Comparison of ENCODE assay signal across 17 mouse cellular contexts in the genomic region with DNA sequence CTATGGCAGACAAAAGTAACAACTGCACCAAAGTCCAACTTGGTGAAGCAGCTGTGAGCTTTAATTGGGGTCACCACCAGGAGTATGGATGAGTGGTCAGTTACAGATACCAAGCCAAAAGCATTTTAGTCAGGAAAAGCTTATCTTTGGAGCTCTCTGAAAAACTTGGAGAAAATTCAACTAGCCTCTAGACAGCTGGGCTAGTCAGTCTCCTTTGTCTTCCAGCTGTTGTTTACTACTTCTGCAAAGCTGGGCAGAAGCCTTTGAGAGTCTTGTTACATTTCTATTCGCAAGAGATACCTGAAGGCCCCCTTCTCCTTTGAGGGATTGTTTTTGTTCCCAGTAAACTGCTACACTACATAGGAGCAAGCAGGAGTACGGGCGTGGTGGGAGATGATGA.
DNase-seq lines count a peak whose midpoint lies in the region; ATAC-seq and TF ChIP-seq lines count a peak whose summit lies in the region.
"Had no signal": no experiment of that assay in that cellular context is flagged by ENCODE, and none has a peak within 500 bp of the region (broad histone marks: within the 10 kb centered on the region; RNA-seq: fewer than 3 reads in every experiment).

No protein-coding gene starts in this region.

- no peak overlapping the region for H3K4me2 ChIP-seq in lung, embryonic 14.5 days
- H3K4me2 ChIP-seq in myocyte (ENCODE audit: low read depth) = peak overlapping the region; percentile 33
- H3K4me2 ChIP-seq: forebrain, embryonic 15.5 days; heart, embryonic 12.5 days; hindbrain, embryonic 15.5 days had no signal

- no peak for ATAC-seq in lung, embryonic 14.5 days (ENCODE audit: insufficient read depth)
- ATAC-seq: forebrain, embryonic 15.5 days had no signal

- TF ChIP-seq POLR2A in lung, adult 2 months (IDR thresholded peaks at IDR 0.05; ENCODE audit: borderline replicate concordance, extremely low read depth, low read depth, low read length) = no peak
- no peak for TF ChIP-seq POLR2A in myocyte (IDR thresholded peaks at IDR 0.05; ENCODE audit: insufficient read length, low read depth)

- H3K9ac ChIP-seq in lung, embryonic 14.5 days = no peak overlapping the region
- H3K9ac ChIP-seq: forebrain, embryonic 15.5 days; heart, embryonic 12.5 days; hindbrain, embryonic 15.5 days had no signal

- intact Hi-C loops in heart, postnatal 10 days (cut with DNase I) = no loop called here

- no peaks in the 10 kb centered on the region for H3K9me3 ChIP-seq in lung, embryonic 14.5 days (ENCODE audit: low read depth, low read length)
- H3K9me3 ChIP-seq: forebrain, embryonic 15.5 days; heart, embryonic 12.5 days; hindbrain, embryonic 15.5 days had no signal

- no peak overlapping the region for H3K27ac ChIP-seq in lung, embryonic 14.5 days (ENCODE audit: low read depth)
- H3K27ac ChIP-seq: forebrain, embryonic 15.5 days; hindbrain, embryonic 15.5 days had no signal

- WGBS in lung, embryonic 14.5 days = 66% methylated on average over 3 of the region's 3 CpGs
- 76% methylated on average over 3 of the region's 3 CpGs for WGBS in lung, adult 2 months

- no peaks in the 10 kb centered on the region for H3K79me2 ChIP-seq in C2C12 (ENCODE audit: control insufficient read depth, insufficient read depth)
- H3K79me2 ChIP-seq in myocyte (ENCODE audit: control insufficient read depth, insufficient read depth) = no peaks in the 10 kb centered on the region

- no peaks in the 10 kb centered on the region for H3K27me3 ChIP-seq in lung, embryonic 14.5 days (ENCODE audit: insufficient read depth, low read length)
- H3K27me3 ChIP-seq in C2C12 (ENCODE audit: control insufficient read depth, insufficient read depth, insufficient read length) (no peaks in the 10 kb centered on the region), myocyte (ENCODE audit: control insufficient read depth, insufficient read depth, insufficient read length) (no peaks in the 10 kb centered on the region)
- H3K27me3 ChIP-seq: CH12.LX; forebrain, embryonic 15.5 days; heart, embryonic 12.5 days; hindbrain, embryonic 15.5 days had no signal

- H3K36me3 ChIP-seq in lung, embryonic 14.5 days (ENCODE audit: insufficient read depth) = no peaks in the 10 kb centered on the region
- H3K36me3 ChIP-seq in C2C12 (ENCODE audit: control insufficient read depth, insufficient read depth) = no peaks in the 10 kb centered on the region
- no peaks in the 10 kb centered on the region for H3K36me3 ChIP-seq in myocyte (ENCODE audit: control insufficient read depth, insufficient read depth)
- H3K36me3 ChIP-seq: forebrain, embryonic 15.5 days; heart, embryonic 12.5 days; hindbrain, embryonic 15.5 days had no signal

- peak; percentile 82 for DNase-seq in heart, adult 11 months
- DNase-seq in heart, postnatal 10 days = no peak
- peak; percentile 27 for DNase-seq in lung, embryonic 14.5 days
- DNase-seq in lung, adult 2 months = no peak
- no peak for DNase-seq in kidney, postnatal 25 days
- DNase-seq: adrenal gland, adult 8-10 months; adrenal gland, postnatal 36 days; cerebellum, adult 2 months; cerebellum, postnatal 10 days; gastrocnemius, postnatal 36 days; heart, postnatal 36 days had no signal

- no peaks in the 10 kb centered on the region for H3K79me3 ChIP-seq in C2C12 (ENCODE audit: low read depth)

- no peak for TF ChIP-seq CTCF in lung, embryonic 14.5 days (IDR thresholded peaks at IDR 0.05; ENCODE audit: low read depth)
- TF ChIP-seq CTCF in lung, adult 2 months (IDR thresholded peaks at IDR 0.05; ENCODE audit: insufficient read depth, low read length) = no peak
- no peak for TF ChIP-seq CTCF in C2C12 (IDR thresholded peaks at IDR 0.05; ENCODE audit: control insufficient read depth, insufficient read depth, insufficient read length)

- no peaks in the 10 kb centered on the region for H3K4me1 ChIP-seq in lung, embryonic 14.5 days (ENCODE audit: insufficient read depth)
- H3K4me1 ChIP-seq in lung, adult 2 months (ENCODE audit: control insufficient read depth, insufficient read depth, low read length) = no peaks in the 10 kb centered on the region
- H3K4me1 ChIP-seq: forebrain, embryonic 15.5 days; hindbrain, embryonic 15.5 days had no signal

- H3K4me3 ChIP-seq in lung, embryonic 14.5 days (ENCODE audit: low read depth, low read length) = no peak overlapping the region
- no peak overlapping the region for H3K4me3 ChIP-seq in lung, adult 2 months (replicated peaks; ENCODE audit: extremely low read depth, low read depth, low read length)
- H3K4me3 ChIP-seq in C2C12 (ENCODE audit: insufficient read depth, poor library complexity, severe bottlenecking) = no peak overlapping the region
- no peak overlapping the region for H3K4me3 ChIP-seq in myocyte
- H3K4me3 ChIP-seq: forebrain, embryonic 15.5 days; heart, embryonic 12.5 days; hindbrain, embryonic 15.5 days had no signal

- H3ac ChIP-seq in C2C12 (ENCODE audit: control insufficient read depth, insufficient read length, low read depth) = no peak overlapping the region
- no peak overlapping the region for H3ac ChIP-seq in myocyte (ENCODE audit: control insufficient read depth, insufficient read length)

TF ChIP-seq in C2C12, 6 proteins besides CTCF, POLR2A, EP300 and RAD21:
- TF ChIP-seq MYOD1 (IDR thresholded peaks at IDR 0.05; ENCODE audit: control insufficient read depth, insufficient read length, low read depth) (peak; percentile 21), MYOG (IDR thresholded peaks at IDR 0.05; ENCODE audit: control insufficient read depth, extremely low read depth, insufficient read length) (no peak), CEBPB (IDR thresholded peaks at IDR 0.05; ENCODE audit: low read depth) (no peak), MAX (IDR thresholded peaks at IDR 0.05) (no peak), USF1 (IDR thresholded peaks at IDR 0.05; ENCODE audit: low read depth) (no peak), FOSL1 (IDR thresholded peaks at IDR 0.05; ENCODE audit: insufficient read depth, low read length, poor library complexity, severe bottlenecking) (no peak)

TF ChIP-seq in myocyte, 11 proteins besides CTCF, POLR2A, EP300 and RAD21:
- peak; percentile 39 to 71 (median 59) for TF ChIP-seq MYOD1 (IDR thresholded peaks at IDR 0.05; ENCODE audit: control insufficient read depth in 1 of 3, insufficient read length in 2 of 3, low read depth in 2 of 3)
- TF ChIP-seq MYOG (IDR thresholded peaks at IDR 0.05; ENCODE audit: control insufficient read depth in 1 of 3, insufficient read depth in 1 of 3, insufficient read length in 2 of 3, low read depth in 2 of 3) = peak in 2 of 3 experiments; percentile 14
- TF ChIP-seq MAX (IDR thresholded peaks at IDR 0.05; ENCODE audit: low read depth) = no peak
- TF ChIP-seq TCF12 (IDR thresholded peaks at IDR 0.05; ENCODE audit: insufficient read depth, poor library complexity, severe bottlenecking) = peak; percentile 4

Comparison
In these comparisons a context has a peak if more than half of its experiments do, and no peak if none do; other contexts are left out.
1. DNase-seq: peak in heart, adult 11 months (single experiment) and lung, embryonic 14.5 days (single experiment); none in heart, postnatal 10 days (0 of 2), lung, adult 2 months (single experiment) and kidney, postnatal 25 days (0 of 2).